Mouse (Mus musculus): ENCODE measurements at regions not wholly inside any gene's neighbourhood (a gene's known extent, or its start where the extent isn't known, plus 50 kb on each side); places are given as distances from the start of the nearest gene placed in this dataset.

- DNase-seq (ENCODE audit: low spot score in 2 of 2): no peak
Observed at GRCm38 (mm10) chr8:26840745-26841680, 136.1 kb upstream of the Zfp703 start.

DNA sequence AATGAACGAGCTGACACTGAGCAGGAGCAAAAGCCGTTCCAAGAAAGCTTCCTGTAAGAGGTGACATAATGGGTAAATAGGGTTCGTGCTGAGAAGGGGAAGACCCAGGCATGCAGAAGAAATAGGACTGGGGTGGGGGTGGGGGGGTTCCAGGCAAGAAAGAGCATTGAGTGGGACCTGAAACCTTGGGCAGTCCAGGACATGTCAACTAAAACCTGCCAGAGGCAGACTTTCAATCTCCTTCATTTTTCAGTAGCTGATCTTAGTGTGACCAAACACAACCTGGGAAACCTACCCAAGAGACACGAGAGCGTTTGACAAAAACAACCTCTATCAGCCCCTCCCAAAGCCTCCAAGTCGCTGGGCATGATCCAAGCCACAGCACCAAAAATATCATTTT, 133.4 kb upstream of the Zfp703 start:
- no peak for DNase-seq (ENCODE audit: low spot score in 2 of 2)

DNA sequence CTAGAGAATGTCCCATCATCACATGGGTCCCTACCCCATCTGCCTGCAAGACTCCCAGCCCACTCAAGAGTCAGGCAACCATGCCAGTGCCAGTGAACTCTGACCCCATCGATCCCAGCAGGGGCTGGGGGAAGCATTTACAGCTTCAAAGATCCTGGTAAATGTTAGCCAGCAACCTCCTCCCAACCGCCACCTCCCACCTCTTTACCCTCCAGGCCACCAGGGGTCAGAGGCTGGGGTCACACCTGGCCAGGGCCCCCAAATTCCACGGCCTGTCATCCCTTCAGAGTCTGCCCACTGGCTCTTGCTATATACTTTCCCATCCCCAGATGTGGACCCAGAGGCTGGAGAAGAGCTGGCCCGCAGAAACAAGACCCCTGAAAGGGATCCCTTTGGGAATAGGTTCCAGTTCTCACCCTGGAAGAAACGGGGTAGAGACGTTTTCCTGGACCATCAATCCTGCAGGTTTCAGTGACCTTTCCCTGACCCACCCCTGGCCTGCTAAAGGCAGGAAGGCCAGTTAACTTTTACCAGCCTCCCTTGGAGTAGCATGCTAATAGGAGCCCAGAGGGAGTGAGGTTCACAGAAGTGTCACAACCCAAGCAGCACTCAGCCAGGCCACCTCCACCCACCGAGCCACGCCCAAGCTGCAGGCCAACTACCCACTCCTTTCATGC, 132.9 kb upstream of the Zfp703 start:
- no peak for DNase-seq (ENCODE audit: low spot score in 2 of 2)

DNA sequence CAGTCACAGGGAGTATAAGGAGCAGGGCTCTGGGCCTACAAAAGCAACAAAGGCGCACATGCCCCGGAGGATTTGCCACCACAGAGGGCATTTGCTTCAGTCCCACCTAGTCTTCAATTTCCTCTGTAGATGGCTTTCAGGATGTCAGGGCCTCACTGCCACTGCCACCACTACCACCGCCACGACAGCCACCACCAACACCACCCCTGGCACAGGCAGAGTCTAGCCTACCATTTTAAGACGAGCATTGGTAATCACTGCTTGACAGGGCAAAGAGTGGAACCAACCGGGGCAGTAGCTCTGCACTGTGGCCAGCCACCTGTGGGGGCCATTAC, 132.3 kb upstream of the Zfp703 start:
- DNase-seq (ENCODE audit: low spot score in 2 of 2): no peak

DNA sequence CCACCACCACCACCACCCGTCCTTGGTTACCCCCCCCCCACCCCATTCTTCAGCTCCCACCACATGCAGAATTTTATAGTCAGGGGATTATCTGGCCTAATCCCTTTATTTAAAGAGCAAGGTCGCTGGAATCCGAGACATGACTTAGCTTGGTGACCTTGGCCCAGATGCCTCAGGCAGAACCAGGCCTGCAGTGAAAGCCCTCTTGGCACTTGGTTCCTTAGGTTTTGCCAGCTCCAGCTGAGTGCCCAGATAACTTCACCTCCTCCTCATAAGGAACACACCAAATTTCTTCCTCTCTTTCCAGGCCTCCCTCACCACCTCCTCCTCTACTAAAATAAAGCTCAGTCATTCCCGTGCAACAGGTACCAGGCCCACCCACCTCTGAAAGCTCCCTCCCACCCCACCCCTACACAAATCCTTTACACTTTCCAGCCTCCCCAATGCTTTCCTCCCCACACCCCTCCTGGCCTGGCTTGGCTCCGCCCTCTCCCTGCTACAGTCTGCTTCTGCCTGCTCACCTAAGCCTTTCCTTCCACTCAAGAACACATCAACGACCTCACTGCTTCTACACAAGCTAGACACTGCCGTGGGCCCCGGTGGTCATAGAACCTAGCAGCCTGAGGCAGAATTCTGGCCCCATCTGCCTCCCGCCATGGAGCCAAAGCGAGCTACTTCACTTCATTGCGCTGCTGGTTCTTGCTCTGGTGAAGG, 131.5 kb upstream of the Zfp703 start:
- no peak for DNase-seq (ENCODE audit: low spot score in 2 of 2)

GRCm38 (mm10) chr8:26847009-26847408, 130.1 kb upstream of the Zfp703 start:
- no peak for DNase-seq (ENCODE audit: low spot score in 2 of 2)

GRCm38 (mm10) chr8:26848098-26848772, 128.9 kb upstream of the Zfp703 start:
- DNase-seq (ENCODE audit: low spot score in 2 of 2): no peak

GRCm38 (mm10) chr8:26848955-26849684, 128.0 kb upstream of the Zfp703 start:
- DNase-seq (ENCODE audit: low spot score in 2 of 2): no peak

DNA sequence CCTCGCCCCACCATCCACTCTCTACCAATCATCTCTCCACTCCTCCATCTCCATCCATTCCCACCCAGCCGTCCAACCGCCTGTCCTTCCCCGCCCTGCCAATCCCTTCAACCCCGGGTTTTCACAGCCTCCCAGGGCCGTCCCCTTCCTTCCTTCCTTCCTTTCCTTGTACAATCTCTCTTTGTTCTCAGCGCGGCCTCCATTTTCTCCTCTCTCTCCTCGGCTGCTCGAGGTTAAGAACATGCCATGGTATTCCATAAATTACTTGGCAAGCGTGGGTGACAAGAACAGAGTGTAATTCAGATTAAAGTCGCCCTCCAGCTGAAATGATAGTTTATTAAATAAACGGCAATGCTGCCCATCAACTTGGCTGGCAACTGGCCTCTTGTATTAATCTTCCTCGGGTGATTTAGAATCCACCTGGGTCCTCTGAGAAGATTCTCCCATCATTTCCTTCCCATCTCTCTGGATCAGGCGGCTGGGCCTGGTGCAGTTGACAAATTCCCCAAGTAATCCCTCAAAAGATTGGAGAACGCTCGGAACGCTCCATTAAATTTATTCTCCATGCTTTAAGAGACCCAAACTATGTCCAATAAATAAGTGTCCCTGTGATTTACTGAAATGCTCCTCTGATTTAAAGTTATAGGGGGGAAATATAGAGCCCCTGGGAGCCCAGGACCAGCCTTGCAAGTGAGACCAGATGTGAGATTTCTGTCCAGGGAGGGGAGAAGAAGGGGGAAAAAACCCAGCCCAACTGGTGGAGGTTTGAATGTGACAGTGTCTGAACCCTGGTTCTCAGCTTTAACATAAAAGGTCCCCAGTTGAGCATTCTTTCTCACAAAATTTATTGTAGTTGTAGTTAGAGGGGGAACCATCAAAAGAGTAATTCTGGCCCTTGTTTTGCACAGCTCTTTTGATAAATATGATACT, 125.0 kb upstream of the Zfp703 start:
- no peak for DNase-seq (ENCODE audit: low spot score in 2 of 2)

DNA sequence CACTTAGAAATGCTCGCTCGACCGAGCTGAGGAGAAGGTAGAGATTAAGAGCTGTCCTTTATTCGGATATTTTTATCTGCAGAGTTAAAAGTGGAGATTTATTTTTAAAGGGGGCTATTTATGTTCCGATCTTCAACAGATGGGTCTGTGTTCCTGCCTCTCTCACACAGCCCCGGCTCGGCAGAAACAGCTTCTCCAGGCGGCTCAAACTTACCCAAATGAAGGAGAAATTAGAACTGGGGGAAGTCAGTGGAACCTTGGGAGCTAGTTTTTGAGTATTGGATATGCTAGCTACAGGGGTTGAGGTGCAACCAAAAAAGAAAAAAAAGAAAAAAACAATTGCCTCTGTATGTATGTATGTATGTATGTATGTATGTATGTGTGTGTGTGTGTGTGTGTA, 124.2 kb upstream of the Zfp703 start:
- DNase-seq (ENCODE audit: low spot score in 2 of 2): no peak

- DNase-seq (ENCODE audit: low spot score in 2 of 2): no peak
Observed at GRCm38 (mm10) chr8:26854557-26855238, 122.4 kb upstream of the Zfp703 start.

DNA sequence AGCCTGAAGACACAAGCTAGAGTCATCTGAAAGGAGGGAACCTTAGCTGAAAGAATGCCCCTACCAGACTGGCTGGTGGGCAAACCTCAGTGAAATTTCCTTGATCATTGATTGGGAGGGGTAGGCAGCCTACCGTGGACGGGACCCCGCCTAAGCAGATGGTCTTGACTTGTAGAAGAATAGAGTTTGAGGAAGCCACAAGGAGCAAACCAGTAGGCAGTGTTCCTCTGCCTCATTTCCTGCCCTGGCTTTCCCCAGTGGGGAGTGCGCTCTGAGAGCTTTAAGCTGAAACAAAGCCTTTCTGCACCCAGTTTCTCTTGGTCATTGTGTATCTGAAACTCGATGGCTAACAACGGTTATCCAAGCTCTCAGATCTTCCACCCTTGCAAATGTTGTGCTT, 121.9 kb upstream of the Zfp703 start:
- DNase-seq (ENCODE audit: low spot score in 2 of 2): no peak

DNA sequence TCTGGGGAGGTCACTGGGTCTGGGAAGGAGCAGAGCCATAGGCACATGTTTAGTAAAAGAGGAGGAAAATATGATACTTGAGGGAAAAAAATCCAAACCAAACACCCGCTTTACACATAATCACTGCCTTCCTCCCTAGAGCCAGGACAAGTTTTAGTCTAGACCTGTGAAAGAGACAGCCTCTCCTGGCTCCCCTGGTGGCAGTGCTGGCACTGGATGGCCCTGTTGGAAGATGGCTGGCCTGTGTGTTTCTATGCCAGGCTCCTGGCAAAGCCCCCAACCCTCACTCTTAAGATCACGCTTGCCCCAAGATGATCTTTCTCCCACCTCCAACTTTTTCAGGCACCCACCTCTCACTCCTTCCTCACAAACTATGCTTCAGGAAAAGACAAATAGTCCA, 112.6 kb upstream of the Zfp703 start:
- no peak for DNase-seq (ENCODE audit: low spot score in 2 of 2)

DNA sequence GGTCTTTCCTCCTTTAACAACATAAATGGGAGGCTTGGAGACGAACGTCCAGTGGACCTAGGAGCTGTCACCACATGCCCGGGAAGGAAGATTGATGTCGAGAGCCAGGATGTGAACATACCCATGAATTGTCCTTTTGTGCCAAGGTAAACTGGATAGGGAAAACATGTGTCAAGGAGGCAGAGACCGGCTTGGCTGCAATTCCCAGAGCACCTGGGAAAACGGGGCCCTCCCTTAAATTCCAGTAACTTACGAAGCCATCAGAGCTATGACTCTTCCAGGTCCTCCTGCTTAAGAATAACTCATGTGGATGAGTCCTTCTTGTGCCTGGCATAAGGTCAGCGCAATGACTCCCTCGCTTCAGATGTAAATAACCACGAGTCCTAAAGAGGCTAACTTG, 112.2 kb upstream of the Zfp703 start:
- no peak for DNase-seq (ENCODE audit: low spot score in 2 of 2)

GRCm38 (mm10) chr8:26868101-26868848, 108.8 kb upstream of the Zfp703 start:
- no peak for DNase-seq (ENCODE audit: low spot score in 2 of 2)

DNA sequence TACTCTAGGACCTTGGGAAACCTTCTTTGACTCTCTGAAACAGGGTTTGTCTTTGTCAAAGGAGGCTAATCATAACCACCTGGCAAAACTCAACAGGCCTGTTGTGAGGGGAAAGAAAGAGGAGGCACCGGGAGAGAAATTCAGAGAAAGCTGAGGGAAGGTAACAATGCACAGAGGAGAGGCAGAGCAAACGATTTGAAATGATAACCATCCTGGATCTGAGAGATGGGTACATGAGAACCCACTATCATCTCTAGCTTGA, 108.3 kb upstream of the Zfp703 start:
- no peak for DNase-seq (ENCODE audit: low spot score in 2 of 2)

GRCm38 (mm10) chr8:26871838-26872237, 105.3 kb upstream of the Zfp703 start:
- no peak for DNase-seq (ENCODE audit: low spot score in 2 of 2)

DNA sequence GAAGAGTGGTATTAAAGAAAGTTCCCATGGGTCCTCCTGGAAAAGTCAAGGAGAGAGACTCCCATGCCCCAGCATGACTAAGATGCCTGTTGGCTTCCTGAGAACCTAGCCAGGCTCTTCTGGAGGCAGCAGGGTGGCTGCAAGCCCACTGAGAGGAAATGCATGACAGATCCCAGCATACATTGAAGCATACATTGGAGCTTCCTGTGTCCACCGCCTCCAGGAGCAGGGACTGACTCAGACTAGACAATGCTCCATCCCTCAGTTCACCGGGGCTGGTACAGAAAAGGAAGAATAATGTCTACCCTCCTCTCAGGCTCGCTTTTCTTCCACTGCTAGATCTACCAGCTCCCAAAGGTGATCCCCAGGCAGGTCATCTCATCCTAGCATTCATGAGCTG, 104.7 kb upstream of the Zfp703 start:
- DNase-seq (ENCODE audit: low spot score in 2 of 2): peak in 1 of 2 experiments; percentile 44

- no peak for DNase-seq (ENCODE audit: low spot score in 2 of 2)
Observed at GRCm38 (mm10) chr8:26872815-26873214, 104.3 kb upstream of the Zfp703 start.
